Mouse (Mus musculus) liver, embryonic 13.5 days (tissue): Measurements from ENCODE around the gene Ecsit. TPM values are rescaled to one million over a fixed set of nuclear protein-coding genes. Genes with fewer than 3 reads are reported as not detected.
A peak's percentile ranks its signal among the peaks of the same experiment; 100 is the strongest.
"Not testable (repeated sequence)": the region's sequence is repeated elsewhere in the genome, so short reads cannot be mapped to it uniquely, and the experiment has no call there.

Experiments
- ATAC-seq: fragments of 200-750 bp; cut with Nextera tagmentation; 2 replicates; pipeline ENCODE4 v1.8.0; 2017; ENCODE audit warnings: low read depth, mild to moderate bottlenecking, moderate number of reproducible peaks, moderate library complexity
- DNase-seq: peaks from one replicate; pipeline ENCODE4 v3.0.0; 2022
- H3K27ac ChIP-seq: fragments of 300-500 bp; sonication (generic); 2 replicates; pipeline ENCODE4 v1.5.1; 2015; ENCODE audit warnings: moderate library complexity, mild to moderate bottlenecking, inconsistent platforms
- H3K27me3 ChIP-seq: fragments of 300-500 bp; sonication (generic); 2 replicates; pipeline ENCODE4 v1.6.1; 2015; ENCODE audit warnings: mild to moderate bottlenecking, inconsistent platforms
- H3K36me3 ChIP-seq: fragments of 300-500 bp; sonication (generic); 2 replicates; pipeline ENCODE4 v1.6.1; 2015; ENCODE audit warnings: mild to moderate bottlenecking, inconsistent platforms
- H3K4me1 ChIP-seq: fragments of 300-500 bp; sonication (generic); replicated peaks from 2 replicates; pipeline ENCODE4 v1.6.1; 2015; ENCODE audit warnings: inconsistent platforms
- H3K4me2 ChIP-seq: fragments of 300-500 bp; sonication (generic); 2 replicates; pipeline ENCODE4 v1.6.1; 2015; ENCODE audit warnings: inconsistent platforms, mild to moderate bottlenecking, moderate library complexity
- H3K4me3 ChIP-seq: fragments of 300-500 bp; sonication (generic); replicated peaks from 2 replicates; pipeline ENCODE4 v1.5.1; 2015; ENCODE audit warnings: mild to moderate bottlenecking, inconsistent platforms
- H3K9ac ChIP-seq: fragments of 300-500 bp; sonication (generic); 2 replicates; pipeline ENCODE4 v1.6.1; 2015; ENCODE audit warnings: mild to moderate bottlenecking, inconsistent platforms
- H3K9me3 ChIP-seq: fragments of 300-500 bp; sonication (generic); replicated peaks from 2 replicates; pipeline ENCODE4 v1.6.1; 2016; ENCODE audit warnings: inconsistent platforms
- WGBS: fragments of 180-500 bp; shearing (Covaris S2); methylation state at CpG from one replicate; pipeline ENCODE4 v1.1.7; 2015; ENCODE audit not compliant: insufficient replicate concordance; 5-methylcytosine and 5-hydroxymethylcytosine counted together
- polyA plus RNA-seq: library from polyadenylated mRNA; unstranded; fragments of >200 nt; fragmentation: Nextera tagmentation; extraction: Ambion mirVana; gene quantifications from 2 replicates; pipeline ENCODE4 v1.2.1, GENCODE M21; 2015

Gene Ecsit
- polyA plus RNA-seq, 1 experiment from 2014 or later: 33.4 TPM

- DNase-seq: no peak
- Histone ChIP-seq H3K9ac (no peak overlapping the region), H3K27ac (no peak overlapping the region), H3K4me3 (no peak overlapping the region), H3K4me2 (no peak overlapping the region), H3K36me3 (peaks cover 13% of the 10 kb centered on the region; the same call in 1 of the 2 replicates), H3K27me3 (no peaks in the 10 kb centered on the region), H3K9me3 (no peaks in the 10 kb centered on the region), H3K4me1 (peaks cover 36% of the 10 kb centered on the region)
- 64% methylated on average over 2 of the region's 2 CpGs for WGBS
- ATAC-seq: no peak
These were observed 1.9 kb upstream of the Ecsit start for GRCm38 (mm10) chr9:22087034-22087618.

GRCm38 (mm10) chr9:22086012-22086411 lies 774 bp upstream of the Ecsit start:
- Histone ChIP-seq H3K9ac (peak overlapping the region; percentile 82), H3K27me3 (no peaks in the 10 kb centered on the region), H3K36me3 (peaks cover 14% of the 10 kb centered on the region; the same call in 1 of the 2 replicates), H3K4me1 (peaks cover 36% of the 10 kb centered on the region), H3K9me3 (no peaks in the 10 kb centered on the region), H3K4me2 (peak overlapping the region; percentile 82), H3K4me3 (peak overlapping the region; percentile 78), H3K27ac (peak overlapping the region; percentile 70)
- ATAC-seq (no peak), DNase-seq (no peak)
- 88% methylated on average over 6 of the region's 6 CpGs for WGBS

- Histone ChIP-seq H3K36me3 (peaks cover 21% of the 10 kb centered on the region), H3K27me3 (no peaks in the 10 kb centered on the region), H3K27ac (peak overlapping the region; percentile 56; the same call in 1 of the 2 replicates), H3K4me1 (peaks cover 36% of the 10 kb centered on the region), H3K9ac (peak overlapping the region; percentile 82), H3K9me3 (no peaks in the 10 kb centered on the region), H3K4me3 (peak overlapping the region; percentile 78), H3K4me2 (peak overlapping the region; percentile 82)
- ATAC-seq (no peak), DNase-seq (no peak)
- WGBS: 26% methylated on average over 4 of the region's 4 CpGs
These were observed 594 bp downstream of the Ecsit start for GRCm38 (mm10) chr9:22084667-22085021.

GRCm38 (mm10) chr9:22076223-22076622 lies 9.0 kb downstream of the Ecsit start:
- H3K9me3 ChIP-seq: no peaks in the 10 kb centered on the region
- DNase-seq (no peak), ATAC-seq (no peak)
- 90% methylated on average over 23 of the region's 23 CpGs for WGBS
- no peak overlapping the region for H3K4me3 ChIP-seq
- peaks cover 50% of the 10 kb centered on the region for H3K36me3 ChIP-seq
- H3K27ac ChIP-seq: no peak overlapping the region
- H3K4me2 ChIP-seq: no peak overlapping the region
- H3K4me1 ChIP-seq: peaks cover 7% of the 10 kb centered on the region
- H3K27me3 ChIP-seq: no peaks in the 10 kb centered on the region
- H3K9ac ChIP-seq: no peak overlapping the region

GRCm38 (mm10) chr9:22075778-22076177 lies 9.5 kb downstream of the Ecsit start:
- not testable (repeated sequence) for H3K4me2 ChIP-seq, H3K9ac ChIP-seq, DNase-seq, H3K4me1 ChIP-seq, H3K27me3 ChIP-seq, ATAC-seq, H3K9me3 ChIP-seq, H3K4me3 ChIP-seq, H3K27ac ChIP-seq
- H3K36me3 ChIP-seq: peaks cover 50% of the 10 kb centered on the region
- WGBS: 77% methylated on average over 5 of the region's 5 CpGs

GRCm38 (mm10) chr9:22072276-22072675 lies 13.0 kb downstream of the Ecsit start:
- DNase-seq (no peak), ATAC-seq (no peak)
- Histone ChIP-seq H3K4me2 (no peak overlapping the region), H3K9me3 (no peaks in the 10 kb centered on the region), H3K36me3 (peaks cover 60% of the 10 kb centered on the region), H3K27ac (no peak overlapping the region), H3K9ac (no peak overlapping the region), H3K27me3 (no peaks in the 10 kb centered on the region), H3K4me1 (peaks cover 21% of the 10 kb centered on the region), H3K4me3 (no peak overlapping the region)
- 86% methylated on average over 4 of the region's 4 CpGs for WGBS

- peak; percentile 95 for DNase-seq
- Histone ChIP-seq H3K27me3 (no peaks in the 10 kb centered on the region), H3K9me3 (no peaks in the 10 kb centered on the region), H3K4me2 (peak within 1 kb of the TSS; percentile 76), H3K4me1 (peaks cover 21% of the 10 kb centered on the region), H3K27ac (peak within 1 kb of the TSS; percentile 94), H3K9ac (peak within 1 kb of the TSS; percentile 91), H3K4me3 (peak within 1 kb of the TSS; percentile 88), H3K36me3 (peaks cover 56% of the 10 kb centered on the region)
- under 1% methylated on average over 85 of the region's 87 CpGs for WGBS
- peak; percentile 94 for ATAC-seq
These were observed 14.3 kb downstream of the Ecsit start, which contains the start of the genes Gm49318 and Zfp653 for GRCm38 (mm10) chr9:22070791-22071573. Gm49318 (minus strand) TSS chr9:22071259. Zfp653 (minus strand) TSS chr9:22071376.

GRCm38 (mm10) chr9:22069881-22070553 lies 15.2 kb downstream of the Ecsit start:
- peak overlapping the region; percentile 88 for H3K4me3 ChIP-seq
- peak overlapping the region; percentile 76 for H3K4me2 ChIP-seq
- ATAC-seq (0 out of 2 replicates have a peak, but pooled peaks have one; percentile 0), DNase-seq (no peak)
- H3K27me3 ChIP-seq: no peaks in the 10 kb centered on the region
- WGBS: 62% methylated on average over 4 of the region's 4 CpGs
- H3K9me3 ChIP-seq: no peaks in the 10 kb centered on the region
- peak overlapping the region; percentile 94 for H3K27ac ChIP-seq
- peak overlapping the region; percentile 91 for H3K9ac ChIP-seq
- H3K4me1 ChIP-seq: peaks cover 21% of the 10 kb centered on the region
- peaks cover 63% of the 10 kb centered on the region for H3K36me3 ChIP-seq

GRCm38 (mm10) chr9:22067195-22067594 lies 18.0 kb downstream of the Ecsit start:
- no peak overlapping the region for H3K4me3 ChIP-seq
- H3K27ac ChIP-seq: no peak overlapping the region
- H3K4me2 ChIP-seq: no peak overlapping the region
- no peak for DNase-seq
- no peaks in the 10 kb centered on the region for H3K27me3 ChIP-seq
- H3K9ac ChIP-seq: no peak overlapping the region
- H3K4me1 ChIP-seq: peaks cover 21% of the 10 kb centered on the region
- no peaks in the 10 kb centered on the region for H3K9me3 ChIP-seq
- 83% methylated on average over 5 of the region's 5 CpGs for WGBS
- H3K36me3 ChIP-seq: peaks cover 67% of the 10 kb centered on the region
- ATAC-seq: no peak

GRCm38 (mm10) chr9:22066433-22066832 lies 18.8 kb downstream of the Ecsit start:
- Histone ChIP-seq H3K4me3 (no peak overlapping the region), H3K27me3 (no peaks in the 10 kb centered on the region), H3K4me2 (no peak overlapping the region), H3K4me1 (peaks cover 14% of the 10 kb centered on the region), H3K9me3 (no peaks in the 10 kb centered on the region), H3K27ac (no peak overlapping the region), H3K36me3 (peaks cover 66% of the 10 kb centered on the region), H3K9ac (no peak overlapping the region)
- no peak for ATAC-seq
- 43% methylated on average over 3 of the region's 3 CpGs for WGBS
- DNase-seq: no peak

GRCm38 (mm10) chr9:22065642-22066041 lies 19.6 kb downstream of the Ecsit start:
- H3K9ac ChIP-seq: no peak overlapping the region
- no peak for DNase-seq
- H3K4me1 ChIP-seq: peaks cover 14% of the 10 kb centered on the region
- H3K27me3 ChIP-seq: no peaks in the 10 kb centered on the region
- H3K36me3 ChIP-seq: peaks cover 66% of the 10 kb centered on the region
- no peaks in the 10 kb centered on the region for H3K9me3 ChIP-seq
- ATAC-seq: 0 out of 2 replicates have a peak, but pooled peaks have one; percentile 16
- WGBS: 77% methylated on average over 11 of the region's 11 CpGs
- H3K4me2 ChIP-seq: no peak overlapping the region
- H3K27ac ChIP-seq: no peak overlapping the region
- no peak overlapping the region for H3K4me3 ChIP-seq
